Mouse (Mus musculus): ENCODE measurements around the gene Dlg1.

- TF ChIP-seq CTCF (IDR thresholded peaks at IDR 0.05) (no peak), EP300 (IDR thresholded peaks at IDR 0.05) (no peak)
Observed at GRCm38 (mm10) chr16:31695286-31696020, 32.2 kb downstream of the Dlg1 start.
